Mouse (Mus musculus): ENCODE measurements around the gene AI481877.

Gene AI481877

DNA sequence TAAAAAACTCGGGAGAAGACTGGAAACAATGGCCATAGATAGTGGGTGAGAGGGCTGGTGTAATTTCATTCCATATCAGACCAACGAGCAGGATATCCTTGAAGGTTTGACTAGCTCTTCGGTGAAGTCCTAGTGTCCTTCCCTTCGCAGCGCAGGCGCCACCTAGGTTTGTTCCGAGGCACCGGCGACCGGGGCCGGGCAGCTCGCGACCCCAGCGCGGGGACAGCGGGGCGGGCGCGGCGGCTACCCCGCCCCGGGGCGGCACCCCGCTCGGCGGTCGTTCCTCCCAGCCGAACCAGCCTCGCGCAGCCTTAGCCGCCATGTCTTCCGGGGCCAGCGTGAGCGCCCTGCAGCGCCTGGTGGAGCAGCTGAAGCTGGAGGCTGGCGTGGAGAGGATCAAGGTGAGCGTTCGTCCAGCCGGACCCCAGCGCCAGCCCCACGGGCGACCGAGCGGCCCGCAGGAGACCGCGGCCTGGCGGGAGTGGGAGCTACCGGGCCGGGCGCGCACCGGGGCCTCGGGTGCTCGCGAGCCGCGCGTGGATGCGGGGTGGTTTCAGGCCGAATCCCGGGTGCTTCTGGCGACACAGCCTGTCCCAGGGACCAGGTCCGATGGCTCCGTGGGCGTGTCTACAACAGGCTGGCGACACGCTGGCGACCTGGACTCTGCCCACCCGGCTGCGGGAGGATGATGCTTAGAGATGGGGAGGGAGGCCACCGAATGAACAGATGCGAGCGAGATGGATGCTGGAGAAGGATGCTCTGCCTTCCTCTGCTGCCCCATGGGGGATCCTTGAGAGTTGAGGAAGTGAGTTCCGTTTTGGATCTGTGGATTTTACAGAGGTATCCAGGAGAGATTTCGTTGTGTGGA, 103.6 kb downstream of the AI481877 start, which contains the start of gene Gng10:
TSS of gene Gng10 (plus strand) at position 171 of the 868 bp plus-strand sequence.
- peak; percentile 49 to 60 for DNase-seq (ENCODE audit: low spot score in 2 of 2)

DNA sequence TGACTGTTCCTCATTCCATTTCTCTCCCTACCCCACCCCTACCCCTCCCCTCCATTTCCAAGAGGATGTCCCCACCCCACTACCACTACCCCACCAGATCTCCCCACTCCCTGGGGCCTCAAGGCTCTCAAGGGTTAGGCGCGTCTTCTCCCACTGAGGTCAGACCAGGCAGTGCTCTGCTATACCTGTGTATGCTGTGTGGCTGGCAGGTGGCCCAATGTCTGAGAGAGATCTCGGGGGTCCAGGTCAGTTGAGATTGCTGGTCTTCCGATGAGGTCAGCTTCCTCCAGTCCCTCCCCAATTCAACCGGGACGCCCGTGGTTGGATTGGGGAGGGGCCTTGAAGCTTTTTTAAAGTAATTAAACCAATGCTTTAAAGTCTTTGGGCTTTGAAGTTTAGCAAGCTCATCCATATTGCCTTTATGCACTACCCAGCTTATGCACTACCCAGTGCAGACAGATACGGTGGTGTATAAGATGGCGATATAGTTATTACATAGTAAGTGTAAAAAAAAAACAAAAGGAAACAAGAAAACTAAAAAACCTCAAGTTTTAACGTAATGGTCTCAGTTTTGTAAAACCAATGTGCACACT, 104.4 kb downstream of the AI481877 start:
- DNase-seq (ENCODE audit: low spot score in 2 of 2), result no peak

DNA sequence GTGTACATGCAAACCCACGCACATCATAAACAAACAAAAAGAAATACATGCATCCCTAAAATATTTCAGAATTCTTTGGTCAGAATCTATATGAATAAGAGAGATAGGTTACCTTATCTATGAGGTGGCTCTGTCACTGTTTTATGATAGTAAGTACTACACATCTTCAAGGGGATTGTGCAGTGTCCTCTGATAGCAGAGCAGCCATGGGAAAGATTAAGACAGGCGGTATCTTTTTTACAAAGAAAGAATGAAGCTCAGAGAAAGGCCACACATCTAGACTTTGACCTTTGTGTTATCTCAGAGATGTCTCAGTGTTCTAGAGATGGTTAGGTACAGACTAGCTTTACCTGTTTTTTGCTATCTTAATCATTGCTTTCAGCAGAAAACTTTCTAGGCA, 121.9 kb downstream of the AI481877 start:
- DNase-seq (ENCODE audit: low spot score in 2 of 2), result no peak

DNA sequence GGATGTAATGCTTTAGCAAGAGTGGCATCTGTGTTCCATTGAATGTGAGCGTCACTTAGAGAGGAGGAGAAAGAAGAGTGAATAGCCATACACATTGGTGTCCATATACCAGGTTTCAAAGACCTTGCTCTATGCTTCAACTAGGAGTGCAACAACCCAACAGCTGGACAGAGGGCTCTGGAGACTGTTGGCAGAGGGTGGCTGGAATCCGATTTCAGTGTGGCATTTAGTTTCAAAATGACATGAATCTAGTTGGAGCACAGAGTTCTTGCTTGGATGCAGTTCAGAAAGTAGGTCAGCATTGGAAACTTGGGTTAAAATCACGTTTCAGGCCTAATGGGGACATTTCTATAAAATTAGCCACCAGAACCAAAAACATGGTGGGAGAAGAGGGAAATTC, 123.6 kb downstream of the AI481877 start:
- DNase-seq (ENCODE audit: low spot score in 2 of 2), result no peak

DNA sequence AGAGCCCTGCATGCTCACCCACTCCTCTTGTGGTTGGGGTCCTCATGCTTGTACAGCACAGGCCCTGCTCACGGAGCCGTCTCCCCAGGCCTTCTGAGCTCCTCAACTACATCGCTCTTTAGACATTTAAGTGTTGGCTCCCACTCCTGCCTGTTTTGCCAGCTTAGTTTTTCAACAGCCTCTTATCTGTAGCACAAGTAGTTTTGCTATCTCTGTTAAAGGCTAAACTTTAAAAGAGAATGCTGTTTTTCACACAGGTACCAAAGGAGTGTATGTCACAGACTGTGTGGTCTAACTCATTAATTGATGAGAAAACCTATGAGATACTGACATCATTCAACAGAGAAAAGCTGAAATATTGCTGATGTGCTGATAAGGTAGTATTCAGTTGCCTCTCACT, 127.3 kb downstream of the AI481877 start:
- DNase-seq (ENCODE audit: low spot score in 2 of 2), result no peak

DNA sequence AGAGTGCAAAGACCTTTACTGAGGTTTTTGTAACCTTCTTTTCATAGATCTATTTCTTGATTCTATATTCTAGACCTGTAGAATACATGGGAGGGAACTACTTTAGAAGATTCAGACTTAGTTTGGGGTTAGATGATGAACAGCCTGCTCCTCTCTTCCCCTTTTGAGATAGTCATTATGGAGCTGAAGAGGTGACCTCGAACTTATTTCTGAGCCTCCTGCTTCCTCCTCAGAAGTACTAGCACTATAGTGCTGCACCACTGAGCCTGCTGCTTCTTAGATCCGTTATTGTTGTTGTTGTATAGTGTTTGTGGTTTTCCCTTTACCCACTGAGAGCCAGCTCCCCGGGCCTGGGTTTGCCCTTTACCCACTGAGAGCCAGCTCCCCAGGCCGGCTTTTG, 129.1 kb downstream of the AI481877 start:
- no peak for DNase-seq (ENCODE audit: low spot score in 2 of 2)

DNA sequence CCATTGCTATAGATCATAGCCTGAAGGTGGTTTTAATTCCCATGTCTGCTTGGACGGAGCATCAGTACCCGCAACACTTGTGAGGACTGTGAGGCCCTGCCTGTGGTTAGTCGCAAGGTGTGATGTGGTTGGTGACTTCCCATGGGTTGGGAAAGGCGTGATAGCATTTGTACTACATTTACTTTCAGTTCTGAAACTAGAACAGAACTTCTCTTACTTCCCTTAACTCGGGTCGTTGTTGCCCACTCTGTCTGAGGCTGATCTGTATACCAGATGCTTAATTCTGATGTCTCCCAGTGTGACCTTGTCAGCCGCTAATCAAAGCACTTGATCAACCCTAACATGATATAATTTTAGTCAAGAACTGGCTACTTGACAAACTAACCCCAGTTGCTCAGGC, 129.6 kb downstream of the AI481877 start:
- no peak for DNase-seq (ENCODE audit: low spot score in 2 of 2)

DNA sequence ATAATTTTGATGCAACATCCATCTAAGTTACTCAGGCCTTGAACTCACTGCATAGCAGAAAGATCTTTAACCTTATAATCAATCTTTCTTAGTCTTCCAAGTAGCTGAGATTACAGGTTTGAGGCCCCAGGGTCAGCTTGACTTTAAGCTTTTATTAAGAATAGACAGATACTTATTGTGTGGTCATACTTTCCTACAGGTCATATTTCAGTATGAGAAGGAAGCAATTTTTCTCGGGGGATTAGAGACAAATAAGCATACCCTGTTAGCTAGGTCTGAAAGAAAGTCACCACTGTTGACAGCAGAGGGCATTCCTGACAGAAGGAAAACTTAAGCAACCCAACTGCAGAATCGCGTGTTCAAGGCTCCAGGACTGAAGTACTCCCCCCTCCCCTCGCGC, 130.8 kb downstream of the AI481877 start:
- no peak for DNase-seq (ENCODE audit: low spot score in 2 of 2)

DNA sequence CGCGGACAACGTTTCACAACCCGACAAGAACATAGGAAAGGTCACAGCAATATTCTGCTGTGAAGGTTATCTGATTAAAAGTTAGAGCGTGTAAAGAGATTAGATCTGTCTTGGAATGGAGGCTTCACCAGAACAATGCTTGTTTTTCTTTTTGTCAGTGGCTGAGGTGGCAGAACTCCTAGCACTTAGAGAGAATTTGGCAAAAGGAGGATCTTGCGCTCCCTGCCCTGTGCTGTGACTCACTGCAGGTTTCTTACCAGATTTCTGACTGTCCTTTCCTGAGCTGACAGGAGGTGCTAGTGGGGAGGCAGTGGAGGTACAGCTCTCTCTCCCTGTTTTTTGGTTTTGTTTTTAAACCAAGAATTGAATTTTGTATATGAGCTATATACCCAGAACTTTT, 131.8 kb downstream of the AI481877 start:
- DNase-seq (ENCODE audit: low spot score in 2 of 2), result no peak

DNA sequence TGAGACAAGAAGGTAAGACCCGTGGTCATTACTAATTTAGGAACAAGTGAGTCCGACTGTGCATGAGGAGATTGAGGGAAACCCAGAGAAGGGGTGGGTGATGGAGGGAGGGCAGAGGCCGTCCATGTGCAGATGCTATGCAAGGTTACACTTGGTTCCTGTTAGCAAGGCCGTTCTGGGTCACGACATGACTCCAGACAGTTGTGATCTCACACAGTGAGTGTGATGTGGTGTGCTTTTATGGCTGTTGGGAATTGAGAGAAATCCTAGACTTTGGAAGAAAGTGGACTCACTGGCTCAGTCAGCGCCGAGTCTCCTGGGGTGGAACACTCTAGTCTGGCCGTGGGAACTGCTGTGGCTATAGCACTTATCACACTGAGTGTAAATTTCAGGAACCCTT, 132.6 kb downstream of the AI481877 start:
- DNase-seq (ENCODE audit: low spot score in 2 of 2), result no peak

DNA sequence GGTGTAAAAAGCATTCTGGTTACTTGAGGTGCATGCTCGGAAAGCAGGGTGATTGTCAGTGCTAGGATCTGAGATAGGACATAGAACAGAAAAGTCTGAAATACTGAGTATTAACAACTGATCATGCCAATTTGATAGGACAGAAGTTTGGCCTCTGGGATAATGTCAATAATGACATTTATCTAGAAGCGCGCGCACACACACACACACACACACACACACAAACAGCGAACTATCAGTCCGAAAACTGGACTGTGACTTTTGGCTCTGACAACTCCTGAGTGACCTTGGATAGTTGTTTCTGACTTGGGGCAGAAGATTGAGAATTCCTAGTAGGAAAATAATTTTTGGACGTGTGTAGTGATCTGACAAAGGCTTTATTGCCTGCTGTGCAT, 135.0 kb downstream of the AI481877 start:
- DNase-seq (ENCODE audit: low spot score in 2 of 2), result no peak

DNA sequence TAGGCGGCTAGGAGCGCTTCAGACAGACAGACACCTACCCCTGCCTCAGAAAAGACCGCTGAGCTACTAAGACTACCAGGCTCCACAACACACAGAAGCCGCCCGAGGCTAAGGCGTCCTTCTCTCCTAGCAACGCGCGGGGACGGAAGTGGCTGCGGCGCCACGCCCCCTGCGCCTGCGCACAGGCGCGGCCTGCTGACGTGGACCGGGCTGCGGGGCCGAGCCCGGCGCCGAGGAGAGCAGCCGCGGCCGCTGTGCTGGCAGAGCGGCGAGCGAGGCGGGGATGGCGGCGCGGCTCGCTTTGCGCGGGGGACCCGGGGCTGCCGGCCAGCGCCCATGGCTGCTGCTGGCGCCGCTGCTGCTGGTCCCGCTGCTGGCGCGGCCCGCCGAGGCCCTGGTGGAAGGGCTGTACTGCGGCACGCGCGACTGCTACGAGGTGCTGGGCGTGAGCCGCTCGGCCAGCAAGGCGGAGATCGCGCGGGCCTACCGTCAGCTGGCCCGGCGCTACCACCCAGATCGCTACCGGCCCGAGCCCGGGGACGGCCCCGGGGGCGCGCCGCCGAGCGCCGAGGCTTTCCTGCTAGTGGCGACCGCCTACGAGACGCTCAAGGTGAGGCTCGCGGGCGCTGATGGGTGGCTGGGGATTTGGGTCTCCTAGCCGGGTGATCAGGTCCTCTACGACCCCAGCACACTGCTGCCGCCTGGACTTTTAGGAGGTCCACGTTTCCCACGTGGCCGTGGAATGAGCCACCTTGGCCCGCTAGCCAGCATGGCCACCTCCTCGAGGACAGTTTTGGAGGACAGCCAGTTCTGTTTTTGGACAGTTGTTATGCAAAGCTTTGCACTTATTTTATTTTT, 135.6 kb downstream of the AI481877 start, which contains the start of gene Gm20503:
TSS of gene Gm20503 (plus strand) at position 263 of the 858 bp plus-strand sequence.
- DNase-seq (ENCODE audit: low spot score in 2 of 2), result peak; percentile 74 to 82

DNA sequence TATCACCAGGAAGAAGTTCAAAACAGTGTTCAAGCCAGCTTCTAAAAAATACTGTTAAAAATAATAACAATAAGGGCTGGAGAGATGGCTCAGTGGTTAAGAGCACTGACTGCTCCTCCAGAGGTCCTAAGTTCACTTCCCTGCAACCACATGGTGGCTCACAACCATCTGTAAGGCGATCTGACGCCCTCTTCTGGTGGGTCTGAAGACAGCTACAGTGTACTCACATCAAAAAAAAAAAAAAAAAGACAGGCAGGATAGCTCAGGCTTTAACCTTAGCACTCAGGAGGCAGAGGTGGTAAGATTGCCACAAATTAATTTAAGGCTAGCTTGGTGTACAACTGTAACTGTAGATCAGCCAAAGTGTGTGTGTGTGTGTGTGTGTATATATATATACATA, 138.2 kb downstream of the AI481877 start:
- no peak for DNase-seq (ENCODE audit: low spot score in 2 of 2)

DNA sequence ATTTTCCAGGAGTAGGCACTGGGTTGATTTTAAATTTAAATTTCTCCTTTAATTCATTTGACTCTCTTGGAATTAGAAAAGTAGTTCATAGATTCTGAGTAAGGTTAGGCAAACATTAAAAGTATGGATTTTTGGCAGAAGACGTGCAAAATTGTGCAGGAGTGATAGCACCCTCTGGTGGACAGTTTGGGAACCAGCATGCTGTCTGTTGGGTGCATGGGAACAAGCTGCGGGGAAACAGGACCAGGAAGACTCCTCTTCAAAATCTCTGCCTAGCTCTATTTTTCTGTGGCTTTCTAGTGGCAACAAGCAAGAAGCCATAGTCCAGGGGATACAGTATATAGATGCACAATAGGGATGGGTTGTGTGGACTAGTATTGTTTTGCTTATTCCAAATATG, 139.1 kb downstream of the AI481877 start:
- DNase-seq (ENCODE audit: low spot score in 2 of 2), result peak; percentile 63 to 70

DNA sequence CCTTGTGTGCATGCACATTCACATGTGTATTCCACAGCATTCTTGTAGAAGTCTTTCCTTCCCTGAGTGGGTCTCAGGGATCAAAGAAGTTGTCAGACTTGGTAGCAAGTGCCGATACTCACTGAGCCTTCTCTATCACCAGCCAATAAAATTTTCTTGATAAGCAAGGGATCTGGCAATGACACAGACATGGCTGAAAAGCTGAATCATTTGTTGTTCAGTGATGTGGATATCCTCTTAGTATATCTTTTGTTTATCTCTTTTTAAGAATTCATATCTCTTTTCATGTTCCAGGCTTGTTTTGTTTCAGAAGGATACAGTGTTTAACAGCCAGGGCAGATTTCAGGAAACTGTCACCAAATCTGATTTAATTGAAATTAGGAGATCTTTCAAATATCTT, 140.1 kb downstream of the AI481877 start:
- no peak for DNase-seq (ENCODE audit: low spot score in 2 of 2)

DNA sequence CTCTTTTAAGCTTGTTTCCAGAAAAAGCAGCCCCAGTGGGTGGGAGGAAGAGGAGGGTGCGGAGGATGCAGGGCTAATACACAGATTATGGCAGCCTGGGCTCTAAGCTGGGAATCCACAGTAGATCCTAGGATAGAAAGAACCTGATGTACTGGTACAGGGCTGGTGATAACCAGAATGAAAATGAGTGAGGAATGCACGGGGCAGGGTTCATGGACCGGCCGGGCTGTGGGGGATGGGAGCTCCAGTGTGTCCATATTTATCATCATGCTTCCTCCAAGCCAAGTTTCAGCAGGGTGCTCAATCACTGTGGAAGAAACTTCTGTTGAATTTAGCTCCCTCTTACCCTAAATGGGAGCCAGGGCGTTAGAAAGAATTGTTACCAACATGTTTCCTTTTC, 141.7 kb downstream of the AI481877 start:
- DNase-seq (ENCODE audit: low spot score in 2 of 2), result no peak

DNA sequence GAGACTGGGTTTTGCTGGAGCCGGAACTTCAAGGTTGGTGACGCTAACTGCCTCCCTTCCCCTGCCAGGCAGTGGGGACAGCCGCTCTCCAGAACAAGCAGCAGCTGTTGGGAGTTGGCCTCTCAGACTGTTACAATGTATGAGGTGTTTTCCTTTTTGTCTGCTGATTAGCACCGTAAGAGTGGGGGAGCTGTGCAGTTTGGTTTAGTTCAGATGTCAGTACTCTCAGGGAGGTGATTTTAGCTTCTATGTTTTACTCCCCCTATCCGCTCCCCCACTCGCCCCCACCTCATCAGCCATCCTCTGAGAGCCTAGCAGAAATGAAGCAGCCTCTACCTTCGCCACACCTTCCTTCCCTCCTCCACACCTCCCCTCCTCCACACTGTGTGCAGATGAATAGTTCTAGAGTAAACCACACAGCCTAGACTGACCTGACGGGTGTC, 143.5 kb downstream of the AI481877 start:
- no peak for DNase-seq (ENCODE audit: low spot score in 2 of 2)

DNA sequence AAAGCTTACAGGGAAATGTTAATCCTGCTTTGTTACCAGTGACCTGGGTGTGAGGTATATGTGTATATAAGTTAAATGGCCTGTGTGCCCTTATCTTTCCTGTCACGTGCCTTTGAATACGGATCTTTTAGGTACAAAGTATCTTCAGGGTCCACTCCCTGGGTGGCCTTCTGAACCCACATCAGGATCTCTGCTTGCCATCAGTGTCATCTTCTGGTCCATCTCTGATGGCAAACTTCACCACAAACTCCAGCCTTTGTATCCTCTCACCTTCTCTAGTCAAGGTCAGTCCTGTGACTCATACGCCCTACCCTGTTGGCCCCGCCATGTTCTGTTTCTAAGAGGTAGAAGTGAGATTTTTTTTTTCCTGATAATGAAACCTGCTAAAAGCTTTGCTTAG, 144.0 kb downstream of the AI481877 start, which contains the start of gene Dnajc25:
TSS of gene Dnajc25 (plus strand) at position 301 of the 400 bp plus-strand sequence.
- no peak for DNase-seq (ENCODE audit: low spot score in 2 of 2)
